Mouse (Mus musculus): ENCODE data around the gene Mypop. TPM values are rescaled to one million over a fixed set of nuclear protein-coding genes. Genes with fewer than 3 reads are reported as not detected.
A peak's percentile ranks its signal among the peaks of the same experiment; 100 is the strongest.

Mypop gene
- total RNA-seq, 2 experiments from 2014 or later: 0.43 TPM; not detected in 1

GRCm38 (mm10) chr7:18987747-18988146 is 3.3 kb upstream of the Mypop start:
- no peak for ATAC-seq (replicated peaks; ENCODE audit: low FRiP score, poor library complexity, severe bottlenecking)

DNA sequence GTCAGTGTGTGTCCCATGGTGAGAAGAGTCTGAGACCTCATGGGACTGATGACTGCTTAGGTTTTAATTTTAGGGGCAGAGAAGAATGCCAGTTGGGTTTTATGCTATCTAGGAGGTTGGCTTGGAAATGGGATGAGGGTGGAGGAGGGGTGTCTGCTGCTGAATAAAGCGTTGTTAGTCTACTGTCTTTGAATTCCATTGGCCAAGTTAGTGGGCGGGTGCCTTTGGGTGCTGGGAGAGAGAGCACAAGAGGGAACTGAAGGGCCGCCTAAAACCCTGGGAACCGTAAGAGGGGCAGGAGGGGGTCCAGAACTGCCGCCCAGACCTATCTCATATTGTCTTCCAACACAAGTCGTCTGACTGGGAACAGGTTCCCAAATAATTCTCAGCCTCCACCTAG is 2.3 kb upstream of the Mypop start:
- no peak for ATAC-seq (replicated peaks; ENCODE audit: low FRiP score, poor library complexity, severe bottlenecking)

GRCm38 (mm10) chr7:18989995-18990394 is 1.1 kb upstream of the Mypop start:
- no peak for ATAC-seq (replicated peaks; ENCODE audit: low FRiP score, poor library complexity, severe bottlenecking)

DNA sequence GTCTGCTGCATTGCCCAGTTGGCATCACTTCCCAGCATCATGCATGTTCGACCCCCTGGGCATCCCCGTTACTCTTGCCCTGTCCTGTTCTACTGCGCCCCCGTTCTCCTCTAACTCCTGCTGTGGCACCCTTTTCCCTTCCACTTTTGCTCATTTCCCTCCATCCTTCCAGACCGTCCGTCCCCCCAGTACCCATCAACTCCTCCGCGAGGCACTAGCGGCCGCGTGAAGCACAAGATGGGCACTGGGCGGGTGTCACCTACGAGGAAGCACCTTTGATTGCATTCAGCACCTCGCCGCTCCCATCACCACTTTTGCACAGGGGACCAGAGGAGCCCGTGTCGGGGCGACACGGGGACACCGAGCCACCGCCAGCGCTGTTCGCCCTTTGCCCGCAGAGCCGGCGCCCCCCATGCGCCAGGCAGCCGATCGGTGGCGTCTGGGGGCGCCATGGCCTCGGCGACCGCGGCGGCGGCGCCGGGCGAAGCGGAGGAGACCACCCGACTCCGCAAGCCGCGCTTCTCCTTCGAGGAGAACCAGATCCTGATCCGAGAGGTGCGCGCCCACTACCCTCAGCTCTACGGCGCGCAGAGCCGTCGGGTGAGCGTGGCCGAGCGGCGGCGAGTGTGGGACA is 732 bp downstream of the Mypop start:
- no peak for ATAC-seq (replicated peaks; ENCODE audit: low FRiP score, poor library complexity, severe bottlenecking)

DNA sequence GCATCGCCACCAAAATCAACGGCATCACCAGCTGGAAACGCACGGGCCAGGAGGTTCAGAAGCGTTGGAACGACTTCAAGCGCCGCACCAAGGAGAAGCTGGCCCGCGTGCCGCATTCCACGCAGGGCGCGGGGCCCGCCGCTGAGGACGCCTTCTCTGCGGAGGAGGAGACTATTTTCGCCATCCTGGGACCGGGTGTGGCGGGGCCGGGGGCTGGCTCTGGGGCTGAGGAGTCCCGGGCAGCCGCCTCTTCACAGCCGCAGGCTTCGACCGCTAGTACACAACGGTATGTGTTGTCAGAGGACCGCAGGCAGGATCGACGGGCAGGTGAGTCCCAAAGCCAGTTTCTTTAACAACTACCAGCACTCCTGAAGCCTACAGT is 1.2 kb downstream of the Mypop start:
- ATAC-seq (replicated peaks; ENCODE audit: low FRiP score, poor library complexity, severe bottlenecking): no peak

DNA sequence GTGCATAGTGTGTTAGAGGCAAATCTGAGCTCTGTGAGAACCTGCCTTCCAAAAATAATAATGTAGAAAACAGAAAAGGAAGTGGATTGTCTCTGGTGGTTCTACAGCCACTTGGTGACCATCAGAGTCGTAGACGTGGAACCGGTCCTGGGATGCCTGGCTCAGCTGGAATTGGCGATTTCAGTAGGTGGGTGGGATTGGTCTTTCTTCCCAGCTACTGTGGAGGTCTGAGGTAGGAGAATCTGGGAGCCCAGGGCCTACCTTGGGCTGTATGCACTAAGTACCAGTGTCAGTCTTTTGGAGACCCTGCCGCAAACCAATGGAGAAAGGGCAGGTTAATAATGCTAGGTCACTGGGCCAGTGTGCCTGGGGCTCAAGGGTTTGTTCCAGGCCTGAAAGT is 2.0 kb downstream of the Mypop start:
- ATAC-seq (replicated peaks; ENCODE audit: low FRiP score, poor library complexity, severe bottlenecking): no peak

DNA sequence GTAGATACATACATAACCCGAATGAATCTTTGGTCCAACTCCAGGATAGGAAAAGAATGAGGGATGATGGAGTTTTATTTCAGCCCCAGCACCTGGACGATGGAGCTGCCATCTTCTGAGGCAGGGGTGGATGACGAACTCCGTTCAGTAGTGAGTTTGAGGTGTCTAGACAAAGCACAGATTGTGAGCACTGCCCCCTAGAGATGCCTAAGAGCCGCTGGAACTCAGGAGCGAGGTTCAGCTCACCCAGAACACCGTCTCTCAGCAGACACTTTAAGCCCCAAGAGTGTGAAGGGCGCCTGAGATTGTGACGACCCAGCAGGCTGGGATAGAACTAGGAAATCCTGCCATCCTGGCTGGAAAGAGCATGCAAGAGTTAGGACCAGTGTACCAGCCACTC is 7.8 kb downstream of the Mypop start:
- no peak for ATAC-seq (replicated peaks; ENCODE audit: low FRiP score, poor library complexity, severe bottlenecking)

- ATAC-seq (replicated peaks; ENCODE audit: low FRiP score, poor library complexity, severe bottlenecking): no peak
Observed at GRCm38 (mm10) chr7:19000421-19000820, 9.4 kb downstream of the Mypop start.

DNA sequence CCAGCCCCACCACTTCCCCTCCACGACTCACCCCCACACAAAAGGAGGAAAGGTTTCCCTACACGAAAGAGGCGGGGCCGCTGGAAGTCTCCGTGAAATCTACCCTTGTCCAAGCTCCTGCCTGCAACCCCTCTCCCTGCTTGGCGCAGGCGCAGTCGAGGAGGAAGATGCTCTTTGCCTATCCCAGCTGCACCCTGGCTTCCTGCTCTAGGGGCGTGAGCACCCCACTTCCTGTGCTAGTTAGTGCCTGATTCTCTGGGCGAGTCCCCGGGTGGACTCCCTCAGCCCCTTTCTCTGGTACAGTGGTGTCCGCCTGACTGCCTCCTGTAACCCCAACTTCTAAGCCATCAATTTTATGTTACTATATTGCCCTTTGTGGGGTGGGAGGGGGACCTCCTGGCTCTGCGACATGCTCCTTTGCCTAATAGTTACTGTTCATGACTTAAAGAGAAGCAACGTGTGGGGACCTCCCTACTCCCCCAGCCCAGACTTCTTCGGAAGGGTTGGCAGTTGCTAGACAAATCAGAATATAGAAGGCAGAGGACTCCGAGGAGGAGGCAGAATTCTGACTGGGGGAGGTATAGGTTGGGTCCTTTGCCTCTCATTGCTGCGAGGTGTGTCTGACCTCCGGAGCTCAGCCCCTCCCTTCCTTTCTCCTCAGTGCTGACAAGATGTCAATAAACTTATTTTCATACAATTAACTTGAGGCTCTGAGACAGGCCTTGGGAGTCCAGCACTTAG is 10.2 kb downstream of the Mypop start:
- no peak for ATAC-seq (replicated peaks; ENCODE audit: low FRiP score, poor library complexity, severe bottlenecking)

DNA sequence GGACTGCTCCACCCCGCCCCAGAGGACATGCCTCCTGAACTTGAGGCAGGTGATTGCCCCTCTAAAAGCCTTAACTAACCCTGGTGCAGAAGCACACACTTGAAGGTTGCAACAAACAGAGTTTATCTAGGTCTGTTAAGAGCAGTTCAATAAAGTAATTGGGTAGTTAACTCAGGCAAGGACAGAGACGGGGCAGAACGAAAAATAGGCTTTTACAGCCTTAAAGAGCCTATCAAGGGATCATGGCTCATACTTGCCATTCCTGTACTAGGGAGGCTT is 10.7 kb downstream of the Mypop start:
- no peak for ATAC-seq (replicated peaks; ENCODE audit: low FRiP score, poor library complexity, severe bottlenecking)

DNA sequence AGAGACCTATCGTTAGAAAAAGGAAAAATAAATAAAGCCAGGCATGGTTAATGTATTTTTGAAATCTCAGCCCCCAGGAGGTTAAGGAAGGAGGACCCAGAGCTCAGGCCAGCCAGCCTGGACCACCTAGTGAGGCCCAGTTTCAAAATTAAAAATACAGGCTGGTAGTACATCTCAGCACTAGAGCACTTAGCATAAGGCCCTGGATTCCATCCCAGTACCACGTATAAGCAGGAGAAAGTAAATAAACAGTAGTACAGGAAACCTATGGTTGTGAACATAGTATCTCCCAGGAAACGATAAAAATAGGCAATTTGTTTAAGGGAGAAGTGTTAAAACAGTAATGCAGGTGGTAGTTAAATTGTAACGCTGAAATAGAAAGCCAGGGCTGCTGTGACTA is 11.1 kb downstream of the Mypop start:
- no peak for ATAC-seq (replicated peaks; ENCODE audit: low FRiP score, poor library complexity, severe bottlenecking)

- ATAC-seq (replicated peaks; ENCODE audit: low FRiP score, poor library complexity, severe bottlenecking): peak; percentile 73
Observed at GRCm38 (mm10) chr7:19002848-19003498, 11.9 kb downstream of the Mypop start.

DNA sequence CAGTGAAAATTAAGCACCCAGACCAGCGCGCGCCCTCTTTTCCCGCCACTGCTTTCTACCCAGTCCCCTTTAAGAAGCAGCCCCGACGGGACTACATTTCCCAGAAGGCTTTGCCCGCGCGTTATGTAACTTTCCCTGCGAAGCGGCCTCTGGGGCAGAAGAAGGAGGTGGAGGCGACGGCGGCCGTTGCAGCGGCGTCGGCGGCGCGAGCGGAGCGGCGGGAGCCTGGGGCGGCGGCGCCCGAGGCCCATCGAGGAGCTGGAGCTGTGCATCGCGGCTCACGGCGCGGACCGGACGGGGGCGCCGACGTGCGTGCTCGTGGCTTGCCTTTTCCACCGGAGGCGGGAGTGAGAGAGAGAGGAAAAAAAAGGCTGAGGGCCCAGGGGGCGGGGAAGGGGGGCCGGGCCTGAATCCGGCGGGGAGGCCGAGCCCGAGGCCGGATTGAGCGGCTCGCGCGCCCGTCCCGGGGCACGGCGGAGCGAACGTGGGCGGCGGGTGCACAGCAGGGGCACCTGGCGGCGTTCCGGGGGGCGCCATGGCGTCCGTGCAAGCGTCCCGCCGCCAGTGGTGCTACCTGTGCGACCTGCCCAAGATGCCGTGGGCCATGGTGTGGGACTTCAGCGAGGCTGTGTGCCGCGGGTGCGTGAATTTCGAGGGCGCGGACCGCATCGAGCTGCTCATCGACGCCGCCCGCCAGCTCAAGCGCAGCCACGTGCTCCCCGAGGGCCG is 13.0 kb downstream of the Mypop start, which contains the start of gene Irf2bp1:
TSS of gene Irf2bp1 (plus strand) at position 143 of the 729 bp plus-strand sequence.
- peak; percentile 77 for ATAC-seq (replicated peaks; ENCODE audit: low FRiP score, poor library complexity, severe bottlenecking)

DNA sequence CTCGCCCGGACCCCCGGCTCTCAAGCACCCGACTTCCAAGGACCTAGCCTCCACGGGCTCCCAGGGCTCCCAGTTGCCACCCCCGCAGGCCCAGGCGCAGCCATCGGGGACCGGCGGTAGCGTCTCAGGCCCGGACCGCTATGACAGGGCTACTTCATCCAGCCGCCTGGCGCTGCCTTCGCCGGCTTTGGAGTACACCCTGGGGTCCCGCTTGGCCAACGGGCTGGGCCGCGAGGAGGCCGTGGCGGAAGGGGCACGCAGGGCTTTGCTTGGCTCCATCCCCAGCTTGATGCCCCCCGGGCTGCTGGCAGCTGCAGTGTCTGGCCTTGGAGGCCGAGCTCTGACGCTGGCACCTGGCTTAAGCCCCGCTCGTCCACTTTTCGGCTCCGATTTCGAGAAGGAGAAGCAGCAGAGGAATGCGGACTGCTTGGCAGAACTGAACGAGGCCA is 13.6 kb downstream of the Mypop start:
- no peak for ATAC-seq (replicated peaks; ENCODE audit: low FRiP score, poor library complexity, severe bottlenecking)

GRCm38 (mm10) chr7:19005417-19006121 is 14.5 kb downstream of the Mypop start:
- ATAC-seq (replicated peaks; ENCODE audit: low FRiP score, poor library complexity, severe bottlenecking): no peak

DNA sequence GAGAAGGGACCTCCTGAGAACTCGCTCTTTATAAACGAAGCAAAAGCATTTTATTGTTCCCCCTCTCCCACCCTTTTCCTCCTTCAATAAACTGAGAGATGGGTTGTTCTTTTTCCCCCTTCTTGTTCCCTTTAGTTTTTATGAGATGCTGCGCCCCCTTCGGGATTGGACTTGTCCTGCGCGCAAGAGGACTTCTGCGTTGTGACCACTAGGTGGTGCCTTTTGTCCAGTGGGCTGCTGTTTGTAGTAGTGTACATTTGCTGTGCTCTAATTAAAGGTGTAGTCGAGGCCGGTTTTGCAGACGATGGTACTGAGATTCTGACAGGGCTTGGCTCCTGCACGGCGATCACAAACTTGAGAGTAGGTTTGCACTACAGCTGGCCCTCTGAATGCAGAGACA is 15.4 kb downstream of the Mypop start:
- ATAC-seq (replicated peaks; ENCODE audit: low FRiP score, poor library complexity, severe bottlenecking): peak; percentile 65

GRCm38 (mm10) chr7:19007026-19007977 is 16.3 kb downstream of the Mypop start:
- no peak for ATAC-seq (replicated peaks; ENCODE audit: low FRiP score, poor library complexity, severe bottlenecking)

GRCm38 (mm10) chr7:19010581-19010980 is 19.5 kb downstream of the Mypop start:
- no peak for ATAC-seq (replicated peaks; ENCODE audit: low FRiP score, poor library complexity, severe bottlenecking)

Measured in erythroblast, adult 5-6 weeks (primary cell).